Mouse (Mus musculus) liver, adult 2 months (tissue): ENCODE results near the gene Psme3. TPM values are rescaled to one million over a fixed set of nuclear protein-coding genes. Genes with fewer than 3 reads are reported as not detected.

ENCODE experiments used
- DNase-seq: peaks from one replicate; pipeline ENCODE4 v3.0.0-alpha.2; 2011; ENCODE audit warnings: low read depth, low spot score; ENCODE audit errors: extremely low read depth
- H3K27ac ChIP-seq: fragments of 200-500 bp; replicated peaks from 2 replicates; pipeline ENCODE4 v1.5.1; 2012; ENCODE audit warnings: low read depth, mild to moderate bottlenecking, control low read depth, inconsistent platforms, low read length; ENCODE audit not compliant: insufficient read depth
- H3K27me3 ChIP-seq: fragments of 200-500 bp; 2 replicates; pipeline ENCODE4 v1.6.1; 2012; ENCODE audit warnings: mild to moderate bottlenecking, moderate library complexity, low read length, inconsistent platforms; ENCODE audit not compliant: control insufficient read depth, insufficient read depth
- H3K36me3 ChIP-seq: fragments of 200-500 bp; 2 replicates; pipeline ENCODE4 v1.6.1; 2012; ENCODE audit warnings: low read length, inconsistent platforms; ENCODE audit not compliant: control insufficient read depth, insufficient read depth
- H3K4me1 ChIP-seq: fragments of 200-500 bp; 2 replicates; pipeline ENCODE4 v1.6.1; 2011; ENCODE audit warnings: low read length; ENCODE audit not compliant: control insufficient read depth, insufficient read depth
- H3K4me3 ChIP-seq: fragments of 200-500 bp; 2 replicates; pipeline ENCODE4 v1.5.1; 2011; ENCODE audit warnings: low read depth, mild to moderate bottlenecking, control low read depth, low read length, moderate library complexity; ENCODE audit not compliant: insufficient read depth
- H3K79me2 ChIP-seq: fragments of 200-500 bp; 2 replicates; pipeline ENCODE4 v1.6.1; 2012; ENCODE audit warnings: inconsistent platforms, mild to moderate bottlenecking, low read length, moderate library complexity; ENCODE audit not compliant: control insufficient read depth, insufficient read depth
- H3K9ac ChIP-seq: fragments of 200-500 bp; 2 replicates; pipeline ENCODE4 v1.6.1; 2012; ENCODE audit warnings: low read depth, mild to moderate bottlenecking, control low read depth, inconsistent platforms, low read length
- CTCF ChIP-seq: fragments of 200-500 bp; IDR thresholded peaks from 2 replicates; pipeline ENCODE4 v1.5.1; 2011; ENCODE audit warnings: low read depth, low read length, control low read depth
- POLR2A ChIP-seq: fragments of 200-500 bp; IDR thresholded peaks from 2 replicates; pipeline ENCODE4 v1.6.1; 2011; ENCODE audit warnings: low read length, control low read depth; ENCODE audit not compliant: insufficient read depth; ENCODE audit errors: extremely low read depth
- WGBS: fragments of 180-500 bp; shearing (Covaris S2); methylation state at CpG from one replicate; pipeline ENCODE4 v1.1.7; 2018; 5-methylcytosine and 5-hydroxymethylcytosine counted together
- polyA plus RNA-seq: library from polyadenylated mRNA; depleted of rRNA; stranded (reverse); fragments of >200 nt; gene quantifications from 2 replicates; pipeline ENCODE4 v1.2.3, GENCODE M21; 2012; rRNA removed
- total RNA-seq: library from RNA; depleted of rRNA; stranded (reverse); fragments of >200 nt; gene quantifications from 2 replicates; pipeline ENCODE4 v1.2.3, GENCODE M21; 2014; rRNA removed

The Psme3 gene
- total RNA-seq: 15.8 and 16.8 TPM in 2 replicates
- polyA plus RNA-seq: 34.5 and 37.9 TPM in 2 replicates

- Histone ChIP-seq H3K27ac (peak within 1 kb of the TSS; percentile 66), H3K4me1 (0 out of 2 replicates have a peak, but pooled peaks cover 1% of the 10 kb centered on the region), H3K79me2 (peaks cover 10% of the 10 kb centered on the region), H3K9ac (peak within 1 kb of the TSS; percentile 83), H3K36me3 (peaks cover 23% of the 10 kb centered on the region), H3K4me3 (peak within 1 kb of the TSS; percentile 84), H3K27me3 (no peaks in the 10 kb centered on the region)
- peak; percentile 77 for DNase-seq
- WGBS: under 1% methylated on average over 61 of the region's 62 CpGs
- TF ChIP-seq POLR2A: peak; percentile 64; the same call in 1 of the 2 replicates
- TF ChIP-seq CTCF: no peak
Measured at GRCm38 (mm10) chr11:101315665-101316500, at the start of gene Psme3. TSS of gene Psme3 (plus strand) at chr11:101316213.

DNA sequence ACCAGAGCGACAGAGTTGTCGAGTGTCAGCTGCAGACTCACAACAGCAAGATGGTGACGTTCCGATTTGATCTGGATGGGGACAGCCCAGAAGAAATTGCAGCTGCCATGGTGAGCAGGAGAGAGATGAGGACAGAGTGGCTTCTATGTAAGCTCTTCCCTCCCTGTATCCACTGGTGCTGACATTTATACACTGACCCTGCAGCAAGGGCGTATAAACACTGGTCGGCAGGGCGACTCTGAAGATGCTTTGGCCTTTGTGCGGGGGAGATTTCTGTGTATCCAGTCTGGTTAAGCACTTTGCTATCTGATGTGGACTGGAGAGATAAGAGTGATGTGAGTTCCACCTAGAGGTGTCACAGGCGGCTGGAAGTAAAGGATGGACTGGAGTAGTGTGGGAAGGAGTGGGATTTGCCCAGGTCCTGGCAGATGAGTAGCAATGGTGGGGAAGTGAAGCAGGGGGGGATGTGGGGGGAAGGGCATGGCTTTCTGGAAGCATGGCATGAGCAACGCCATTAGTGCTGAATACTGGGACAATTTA lies 46.4 kb upstream of the Psme3 start:
- H3K4me3 ChIP-seq: no peak overlapping the region
- 36% methylated on average over 10 of the region's 10 CpGs for WGBS

DNA sequence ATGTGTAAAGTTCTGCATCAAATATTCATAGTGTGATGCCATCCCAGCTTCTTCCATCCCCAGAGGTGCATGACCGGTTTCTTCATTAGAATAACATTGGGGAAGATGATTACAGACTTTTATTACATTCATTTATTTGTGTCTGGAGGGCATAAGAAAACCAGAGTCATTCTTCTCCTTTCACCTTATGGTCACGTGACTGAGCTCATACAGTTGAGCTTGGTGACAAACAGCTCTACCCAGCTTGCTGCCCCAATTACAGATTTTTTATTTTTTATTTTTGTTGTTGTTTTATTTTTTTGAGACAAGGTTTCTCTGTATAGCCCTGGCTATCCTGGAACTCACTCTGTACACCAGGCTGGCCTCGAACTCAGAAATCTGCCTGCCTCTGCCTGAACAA lies 43.6 kb upstream of the Psme3 start:
- TF ChIP-seq CTCF: no peak
- TF ChIP-seq POLR2A: no peak
- Histone ChIP-seq H3K4me3 (no peak overlapping the region), H3K4me1 (peaks cover 4% of the 10 kb centered on the region), H3K9ac (no peak overlapping the region), H3K27ac (no peak overlapping the region), H3K27me3 (no peaks in the 10 kb centered on the region), H3K36me3 (no peaks in the 10 kb centered on the region), H3K79me2 (no peaks in the 10 kb centered on the region)
- no peak for DNase-seq
- 88% methylated on average over 3 of the region's 3 CpGs for WGBS

More for the DNA sequence above, 46.4 kb upstream of the Psme3 start:
- Histone ChIP-seq H3K27ac (no peak overlapping the region), H3K36me3 (no peaks in the 10 kb centered on the region), H3K4me1 (no peaks in the 10 kb centered on the region), H3K79me2 (no peaks in the 10 kb centered on the region), H3K9ac (no peak overlapping the region), H3K27me3 (no peaks in the 10 kb centered on the region)
- no peak for DNase-seq
- no peak for TF ChIP-seq CTCF
- TF ChIP-seq POLR2A: no peak

- 87% methylated on average over 4 of the region's 4 CpGs for WGBS
- H3K9ac ChIP-seq: no peak overlapping the region
- TF ChIP-seq POLR2A: no peak
- no peak for TF ChIP-seq CTCF
- H3K36me3 ChIP-seq: no peaks in the 10 kb centered on the region
- no peak overlapping the region for H3K4me3 ChIP-seq
- H3K27me3 ChIP-seq: no peaks in the 10 kb centered on the region
- DNase-seq: no peak
- no peaks in the 10 kb centered on the region for H3K79me2 ChIP-seq
- H3K4me1 ChIP-seq: peaks cover 9% of the 10 kb centered on the region
- H3K27ac ChIP-seq: no peak overlapping the region
Measured at GRCm38 (mm10) chr11:101275309-101275708, 40.7 kb upstream of the Psme3 start.

- TF ChIP-seq POLR2A (no peak), CTCF (no peak)
- Histone ChIP-seq H3K4me1 (peaks cover 9% of the 10 kb centered on the region), H3K27me3 (no peaks in the 10 kb centered on the region), H3K4me3 (no peak overlapping the region), H3K27ac (no peak overlapping the region), H3K79me2 (no peaks in the 10 kb centered on the region), H3K36me3 (no peaks in the 10 kb centered on the region), H3K9ac (no peak overlapping the region)
- no peak for DNase-seq
- WGBS: 82% methylated on average over 27 of the region's 27 CpGs
Measured at GRCm38 (mm10) chr11:101276319-101277070, 39.5 kb upstream of the Psme3 start.
